Mouse (Mus musculus): ENCODE data around the gene Adgrv1.

DNA sequence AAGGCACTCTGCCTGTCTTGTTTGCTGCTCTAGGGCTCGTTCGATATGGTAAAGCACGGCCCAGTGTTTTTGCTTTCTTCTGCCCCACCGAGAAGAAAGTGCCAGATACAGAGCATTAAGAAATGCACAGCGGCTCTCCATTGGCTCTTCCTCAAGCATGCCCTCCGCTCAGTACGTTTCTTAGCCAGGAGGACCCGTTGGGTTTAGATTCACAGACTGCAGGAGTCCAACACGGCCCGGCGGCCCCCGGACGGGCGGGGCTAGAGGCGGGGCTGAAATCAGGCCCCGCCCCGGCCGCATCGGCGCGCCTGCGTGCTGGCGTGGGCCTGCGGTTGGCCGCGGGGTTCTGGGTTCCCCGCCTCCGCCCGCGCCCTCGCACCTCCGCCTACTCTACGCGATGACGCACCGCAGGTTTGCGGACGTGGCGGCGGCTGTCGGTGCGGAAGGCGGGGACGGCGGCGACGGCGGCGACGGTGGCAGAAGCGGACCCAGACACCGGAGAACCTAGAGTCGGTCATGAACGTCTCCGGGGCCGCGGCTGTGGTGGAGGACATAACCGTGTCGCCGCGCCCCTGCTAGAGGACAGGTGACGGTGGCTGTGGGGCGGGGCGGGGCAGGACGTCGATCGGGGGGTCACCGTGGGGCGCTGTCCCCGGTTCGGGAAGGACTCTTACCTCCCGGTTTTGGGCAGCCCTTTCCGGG lies 24.5 kb upstream of the Adgrv1 start, which contains the start of gene Lysmd3:
- TF ChIP-seq CTCF (IDR thresholded peaks at IDR 0.05; ENCODE audit: borderline replicate concordance, insufficient read depth, low read length) (no peak), POLR2A (IDR thresholded peaks at IDR 0.05; ENCODE audit: low read depth, low read length) (peak; percentile 85)

Data from embryonic fibroblast, embryonic 13.5 days (primary cell).